Mouse (Mus musculus): ENCODE results near the gene Tctn1. TPM values are rescaled to one million over a fixed set of nuclear protein-coding genes. Genes with fewer than 3 reads are reported as not detected.

Tctn1 gene
- 1.0 TPM for polyA plus RNA-seq (2014; fragmentation: Illumina TruSeq; extraction: RNeasy Lipid Tissue Mini Kit (QIAGEN cat#74804); ENCODE audit: low replicate concordance)

DNA sequence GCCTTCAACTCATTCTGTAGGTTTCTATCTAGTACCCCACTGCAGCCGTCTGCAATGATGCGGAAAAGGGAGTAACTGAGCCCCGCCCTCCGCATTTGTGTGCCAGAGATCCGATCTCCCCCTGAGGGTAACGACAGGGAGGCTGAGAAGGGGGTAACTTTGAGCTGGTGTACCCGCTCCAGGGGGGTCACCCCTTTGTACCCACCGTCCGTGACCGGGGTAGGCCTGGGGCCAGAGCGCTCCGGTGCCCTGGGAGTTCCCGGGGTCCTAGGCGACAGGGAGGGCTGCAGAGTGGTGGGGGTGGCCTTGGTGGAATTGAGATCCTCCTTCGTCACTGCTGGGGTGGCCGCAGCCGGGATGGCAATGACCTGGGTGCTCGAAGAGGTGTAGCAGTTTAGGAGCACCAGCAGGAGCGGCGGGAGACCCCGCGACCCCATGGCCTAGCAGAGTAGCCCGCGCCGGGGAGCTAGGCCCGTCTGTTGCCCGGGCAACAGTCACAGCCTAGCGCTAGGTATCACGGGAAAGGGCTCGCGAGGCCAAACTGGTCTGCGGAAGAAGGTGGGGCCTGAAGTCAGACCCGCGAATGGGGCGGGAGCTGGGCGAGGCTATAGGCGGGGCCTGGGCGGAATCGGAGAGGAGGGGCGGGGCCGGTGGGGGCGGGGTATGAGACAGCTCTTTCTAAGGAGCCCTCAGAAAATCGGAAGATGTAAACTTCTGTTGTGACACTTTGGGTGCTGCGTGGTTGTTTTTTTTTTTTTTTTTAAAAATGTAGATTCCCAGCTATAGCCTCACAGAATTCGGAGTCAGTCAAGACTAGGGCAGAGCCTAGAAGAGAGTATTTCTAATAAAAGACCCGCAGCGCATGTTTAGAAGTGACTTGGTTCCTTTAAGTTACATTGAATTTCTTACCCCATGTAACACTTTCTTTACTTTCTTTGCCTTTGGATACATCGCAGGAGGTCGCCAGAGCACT lies at the start of gene Tctn1:
Gene Tctn1 (minus strand): TSS at position 528 of the 973 bp plus-strand sequence.

DNA sequence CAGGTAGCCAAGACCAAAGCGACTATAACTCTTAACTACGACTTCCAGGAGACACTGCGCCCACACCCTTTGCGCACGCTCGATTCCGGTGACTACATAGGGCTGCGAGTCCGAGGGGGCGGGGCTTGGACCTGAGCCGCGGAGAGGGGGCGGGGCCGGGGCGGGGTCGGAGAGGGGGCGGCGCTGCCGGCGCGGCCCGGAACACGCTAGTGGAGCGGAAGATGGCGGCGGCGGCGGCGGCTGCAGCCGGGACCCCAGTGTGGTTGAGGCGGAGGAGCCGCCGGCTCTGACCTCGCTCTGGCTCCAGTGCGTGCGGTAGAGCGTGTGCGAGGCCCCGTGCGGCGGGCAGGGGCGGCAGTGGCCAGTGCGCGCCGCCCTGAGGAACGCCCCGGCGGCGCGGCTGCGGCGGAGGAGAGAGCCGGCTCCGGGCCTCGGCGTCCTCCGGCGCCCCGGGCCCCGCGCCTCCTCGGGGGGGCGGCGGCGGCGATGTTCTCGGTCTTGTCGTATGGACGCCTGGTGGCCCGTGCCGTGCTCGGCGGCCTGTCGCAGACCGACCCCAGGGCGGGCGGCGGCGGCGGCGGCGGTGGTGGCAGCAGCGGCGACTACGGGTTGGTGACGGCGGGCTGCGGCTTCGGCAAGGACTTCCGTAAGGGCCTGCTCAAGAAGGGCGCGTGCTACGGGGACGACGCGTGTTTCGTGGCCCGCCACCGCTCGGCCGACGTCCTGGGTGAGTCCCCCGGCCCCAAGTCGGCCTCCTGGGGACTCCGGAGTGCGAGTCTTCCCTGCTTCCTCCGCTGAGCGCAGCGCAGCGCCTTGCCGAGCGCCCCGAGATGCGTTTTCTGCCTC lies 20.1 kb upstream of the Tctn1 start, which contains the start of gene Pptc7:
Gene Pptc7 (plus strand): TSS at position 183 of the 846 bp plus-strand sequence.

DNA sequence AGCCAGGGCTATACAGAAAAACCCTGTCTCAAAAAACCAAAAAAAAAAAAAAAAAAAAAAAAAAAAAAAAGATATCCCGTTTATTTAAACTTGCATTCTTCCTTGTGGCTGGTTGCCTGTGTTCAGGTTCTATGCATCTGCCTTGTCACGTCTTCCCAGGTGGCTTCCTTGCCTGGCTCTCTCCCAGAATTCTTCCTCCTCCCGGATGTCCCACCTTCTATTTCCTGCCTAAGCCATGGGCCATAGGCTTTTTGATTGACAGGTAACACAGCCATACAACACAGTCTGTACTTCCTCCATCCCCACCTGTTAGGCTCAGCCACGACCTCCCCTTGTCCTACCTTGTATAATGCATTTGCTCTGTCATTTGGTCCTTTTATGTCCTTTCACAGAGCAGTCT lies 57.8 kb downstream of the Tctn1 start, which contains the start of gene Hvcn1:
Gene Hvcn1 (plus strand): TSS at position 330 of the 400 bp plus-strand sequence.

Other genes starting within 250 kb of the Tctn1 start
- gene Cux2, start 214.4 kb downstream of the Tctn1 start, polyA plus RNA-seq (2014; fragmentation: Illumina TruSeq; extraction: RNeasy Lipid Tissue Mini Kit (QIAGEN cat#74804); ENCODE audit: low replicate concordance) = 0.19 TPM
- gene Myl2, start 163.5 kb downstream of the Tctn1 start, polyA plus RNA-seq (2014; fragmentation: Illumina TruSeq; extraction: RNeasy Lipid Tissue Mini Kit (QIAGEN cat#74804); ENCODE audit: low replicate concordance) = not detected
- gene Ccdc63, start 123.6 kb downstream of the Tctn1 start, polyA plus RNA-seq (2014; fragmentation: Illumina TruSeq; extraction: RNeasy Lipid Tissue Mini Kit (QIAGEN cat#74804); ENCODE audit: low replicate concordance) = not detected
- gene Ppp1cc, start 106.2 kb downstream of the Tctn1 start, polyA plus RNA-seq (2014; fragmentation: Illumina TruSeq; extraction: RNeasy Lipid Tissue Mini Kit (QIAGEN cat#74804); ENCODE audit: low replicate concordance) = 455 TPM
- gene Hvcn1, start 57.7 kb downstream of the Tctn1 start, polyA plus RNA-seq (2014; fragmentation: Illumina TruSeq; extraction: RNeasy Lipid Tissue Mini Kit (QIAGEN cat#74804); ENCODE audit: low replicate concordance) = 0.37 TPM
- 41.8 TPM for gene Pptc7, start 19.9 kb upstream of the Tctn1 start, polyA plus RNA-seq (2014; fragmentation: Illumina TruSeq; extraction: RNeasy Lipid Tissue Mini Kit (QIAGEN cat#74804); ENCODE audit: low replicate concordance)
- gene Rad9b, start 89.8 kb upstream of the Tctn1 start, polyA plus RNA-seq (2014; fragmentation: Illumina TruSeq; extraction: RNeasy Lipid Tissue Mini Kit (QIAGEN cat#74804); ENCODE audit: low replicate concordance) = 3.9 TPM
- gene Vps29, start 89.9 kb upstream of the Tctn1 start, polyA plus RNA-seq (2014; fragmentation: Illumina TruSeq; extraction: RNeasy Lipid Tissue Mini Kit (QIAGEN cat#74804); ENCODE audit: low replicate concordance) = 147 TPM
- gene Gpn3, start 107.4 kb upstream of the Tctn1 start, polyA plus RNA-seq (2014; fragmentation: Illumina TruSeq; extraction: RNeasy Lipid Tissue Mini Kit (QIAGEN cat#74804); ENCODE audit: low replicate concordance) = 23.1 TPM
- 1.4 TPM for gene Fam216a, start 107.9 kb upstream of the Tctn1 start, polyA plus RNA-seq (2014; fragmentation: Illumina TruSeq; extraction: RNeasy Lipid Tissue Mini Kit (QIAGEN cat#74804); ENCODE audit: low replicate concordance)
- gene Arpc3, start 127.4 kb upstream of the Tctn1 start, polyA plus RNA-seq (2014; fragmentation: Illumina TruSeq; extraction: RNeasy Lipid Tissue Mini Kit (QIAGEN cat#74804); ENCODE audit: low replicate concordance) = 217 TPM
- gene Anapc7, start 157.2 kb upstream of the Tctn1 start, polyA plus RNA-seq (2014; fragmentation: Illumina TruSeq; extraction: RNeasy Lipid Tissue Mini Kit (QIAGEN cat#74804); ENCODE audit: low replicate concordance) = 2.6 TPM
- gene Atp2a2, start 237.8 kb upstream of the Tctn1 start, polyA plus RNA-seq (2014; fragmentation: Illumina TruSeq; extraction: RNeasy Lipid Tissue Mini Kit (QIAGEN cat#74804); ENCODE audit: low replicate concordance) = 128 TPM

Measured in small intestine, adult 10 weeks (tissue).